Mouse (Mus musculus): ENCODE measurements at regions not wholly inside any gene's neighbourhood (a gene's known extent, or its start where the extent isn't known, plus 50 kb on each side); places are given as distances from the start of the nearest gene placed in this dataset.
"Not testable (repeated sequence)": the region's sequence is repeated elsewhere in the genome, so short reads cannot be mapped to it uniquely, and the experiment has no call there.

DNA sequence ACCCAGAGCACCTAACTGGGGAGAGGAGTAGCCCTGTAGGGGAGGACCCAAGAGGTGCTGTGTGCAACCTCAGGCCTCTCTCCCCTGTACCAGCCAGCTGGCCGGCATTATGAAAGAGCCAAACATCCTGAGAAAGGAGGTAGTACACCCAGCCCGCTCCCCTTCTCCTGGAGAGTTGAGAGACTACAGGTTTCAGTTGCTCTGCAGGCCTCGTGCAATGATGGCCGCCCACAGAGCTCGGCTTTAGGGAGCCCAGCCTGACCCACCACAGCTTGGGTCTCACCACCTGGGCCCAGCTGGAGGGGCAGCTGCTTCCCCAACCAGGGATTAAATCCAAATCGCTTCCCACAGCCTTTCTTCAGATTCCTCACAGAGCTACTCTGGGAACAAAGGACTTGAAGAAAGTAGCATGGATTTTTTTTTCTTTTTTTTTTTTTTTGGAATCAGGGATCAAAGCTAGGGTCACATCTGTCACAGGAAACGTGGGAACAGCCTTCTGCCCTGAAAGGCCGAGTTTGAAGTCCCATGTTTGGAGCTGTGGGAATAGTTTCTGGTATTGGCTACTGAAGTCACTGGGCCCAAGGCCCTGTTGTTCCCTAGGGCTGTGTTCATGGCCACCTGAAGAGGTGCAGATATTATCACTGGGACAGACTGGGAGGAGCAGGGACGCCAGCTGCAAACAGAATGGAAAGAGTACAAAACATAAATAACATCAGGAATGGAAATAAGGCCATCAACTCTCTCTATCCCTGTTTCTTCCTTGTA lies 131.5 kb upstream of the Rgma start:
- 70% methylated on average over 9 of the region's 9 CpGs for WGBS
- Histone ChIP-seq H3K27ac (replicated peaks; ENCODE audit: insufficient read depth, low read depth, low read length) (no peak overlapping the region), H3K9ac (ENCODE audit: low read depth, low read length) (no peak overlapping the region), H3K27me3 (ENCODE audit: control insufficient read depth, insufficient read depth, low read length) (no peaks in the 10 kb centered on the region), H3K4me1 (ENCODE audit: control insufficient read depth, insufficient read depth, low read length) (no peaks in the 10 kb centered on the region), H3K36me3 (ENCODE audit: control insufficient read depth, insufficient read depth, low read length) (no peaks in the 10 kb centered on the region), H3K4me3 (ENCODE audit: insufficient read depth, low read depth, low read length) (no peak overlapping the region), H3K79me2 (ENCODE audit: control insufficient read depth, insufficient read depth, low read length) (no peaks in the 10 kb centered on the region)
- no peak for DNase-seq (ENCODE audit: extremely low read depth, low read depth, low spot score)
- no peak for TF ChIP-seq POLR2A (IDR thresholded peaks at IDR 0.05; ENCODE audit: extremely low read depth, insufficient read depth, low read length)
- no peak for TF ChIP-seq CTCF (IDR thresholded peaks at IDR 0.05; ENCODE audit: low read depth, low read length)

DNA sequence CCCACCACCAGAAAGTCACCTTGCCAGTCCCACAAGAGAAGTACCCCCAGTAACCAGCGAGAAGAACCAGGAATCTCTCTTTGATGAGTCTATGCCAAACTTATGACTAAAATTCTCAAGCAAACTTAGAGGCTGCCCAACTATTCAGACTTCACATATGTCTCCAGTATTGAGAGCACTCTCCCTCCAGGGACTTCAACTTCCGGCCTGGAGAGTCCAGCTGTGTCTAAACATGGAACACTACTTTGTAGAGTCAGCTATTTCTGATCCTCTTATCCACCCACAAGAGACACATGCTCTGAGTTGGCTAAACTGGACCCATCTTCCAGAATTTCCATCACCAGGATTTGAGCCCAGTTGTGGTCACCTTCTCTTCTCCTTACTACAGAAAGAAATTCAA lies 129.9 kb upstream of the Rgma start:
- WGBS = 84% methylated on average over 2 of the region's 2 CpGs
- DNase-seq (ENCODE audit: extremely low read depth, low read depth, low spot score) = no peak
- no peak overlapping the region for H3K27ac ChIP-seq (replicated peaks; ENCODE audit: insufficient read depth, low read depth, low read length)

DNA sequence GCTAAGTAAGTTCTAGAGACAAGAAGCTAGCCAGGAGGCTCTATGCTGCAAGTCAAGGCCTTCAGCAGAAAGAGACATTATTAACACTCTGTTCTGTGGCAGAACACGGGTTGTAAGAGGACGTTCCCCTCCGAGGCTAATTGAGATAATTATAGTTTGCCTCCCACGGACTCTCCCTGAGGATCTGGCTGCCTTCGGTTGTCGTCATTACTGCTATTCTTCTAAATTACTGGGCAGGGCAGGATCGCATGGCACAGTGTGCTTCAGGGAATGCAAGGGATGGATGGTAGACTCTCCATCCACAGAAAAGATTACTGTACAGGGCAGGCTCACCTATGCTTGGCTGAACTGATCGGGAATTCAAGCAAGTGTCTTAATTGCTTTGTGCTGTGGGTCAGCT lies 124.7 kb upstream of the Rgma start:
- WGBS = 75% methylated on average over 8 of the region's 8 CpGs
- no peak for DNase-seq (ENCODE audit: extremely low read depth, low read depth, low spot score)
- no peak overlapping the region for H3K9ac ChIP-seq (ENCODE audit: low read depth, low read length)
- H3K4me1 ChIP-seq (ENCODE audit: control insufficient read depth, insufficient read depth, low read length) = no peaks in the 10 kb centered on the region
- no peaks in the 10 kb centered on the region for H3K36me3 ChIP-seq (ENCODE audit: control insufficient read depth, insufficient read depth, low read length)
- no peak overlapping the region for H3K27ac ChIP-seq (replicated peaks; ENCODE audit: insufficient read depth, low read depth, low read length)
- no peaks in the 10 kb centered on the region for H3K27me3 ChIP-seq (ENCODE audit: control insufficient read depth, insufficient read depth, low read length)
- no peaks in the 10 kb centered on the region for H3K79me2 ChIP-seq (ENCODE audit: control insufficient read depth, insufficient read depth, low read length)
- TF ChIP-seq POLR2A (IDR thresholded peaks at IDR 0.05; ENCODE audit: extremely low read depth, insufficient read depth, low read length) = no peak
- TF ChIP-seq CTCF (IDR thresholded peaks at IDR 0.05; ENCODE audit: low read depth, low read length) = no peak
- H3K4me3 ChIP-seq (ENCODE audit: insufficient read depth, low read depth, low read length) = no peak overlapping the region

More for the DNA sequence above, 129.9 kb upstream of the Rgma start:
- H3K4me3 ChIP-seq (ENCODE audit: insufficient read depth, low read depth, low read length) = no peak overlapping the region
- H3K36me3 ChIP-seq (ENCODE audit: control insufficient read depth, insufficient read depth, low read length) = no peaks in the 10 kb centered on the region
- no peaks in the 10 kb centered on the region for H3K4me1 ChIP-seq (ENCODE audit: control insufficient read depth, insufficient read depth, low read length)
- H3K27me3 ChIP-seq (ENCODE audit: control insufficient read depth, insufficient read depth, low read length) = no peaks in the 10 kb centered on the region
- H3K9ac ChIP-seq (ENCODE audit: low read depth, low read length) = no peak overlapping the region
- no peaks in the 10 kb centered on the region for H3K79me2 ChIP-seq (ENCODE audit: control insufficient read depth, insufficient read depth, low read length)
- TF ChIP-seq CTCF (IDR thresholded peaks at IDR 0.05; ENCODE audit: low read depth, low read length) = no peak
- no peak for TF ChIP-seq POLR2A (IDR thresholded peaks at IDR 0.05; ENCODE audit: extremely low read depth, insufficient read depth, low read length)

DNA sequence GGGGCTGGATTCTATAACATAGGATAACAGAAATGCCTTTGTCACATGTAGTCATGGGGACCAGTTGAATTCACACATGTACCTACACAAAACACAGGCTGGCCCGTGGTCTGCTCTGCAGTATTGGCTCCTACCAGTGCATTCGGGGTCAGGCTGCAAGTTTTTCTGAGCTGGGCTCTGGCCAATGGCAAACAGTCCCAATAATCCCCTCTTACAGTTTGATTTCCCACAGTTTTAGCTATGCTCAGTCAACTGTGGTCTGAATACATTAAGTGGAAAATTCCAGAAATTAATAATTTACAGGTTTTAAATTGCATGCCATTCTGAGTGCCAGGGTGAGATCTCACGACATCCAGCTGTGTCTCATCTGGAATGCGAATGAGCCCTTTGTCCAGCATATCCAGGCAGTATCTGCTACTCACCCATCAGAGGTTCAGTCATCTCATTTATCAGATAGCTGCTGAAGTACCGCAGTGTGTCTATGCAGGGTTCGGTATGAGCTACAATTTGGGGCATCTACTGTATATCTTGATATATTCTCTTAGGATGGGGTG lies 124.0 kb upstream of the Rgma start:
- Histone ChIP-seq H3K4me3 (ENCODE audit: insufficient read depth, low read depth, low read length) (no peak overlapping the region), H3K36me3 (ENCODE audit: control insufficient read depth, insufficient read depth, low read length) (no peaks in the 10 kb centered on the region), H3K27ac (replicated peaks; ENCODE audit: insufficient read depth, low read depth, low read length) (no peak overlapping the region), H3K4me1 (ENCODE audit: control insufficient read depth, insufficient read depth, low read length) (no peaks in the 10 kb centered on the region), H3K27me3 (ENCODE audit: control insufficient read depth, insufficient read depth, low read length) (no peaks in the 10 kb centered on the region), H3K9ac (ENCODE audit: low read depth, low read length) (no peak overlapping the region), H3K79me2 (ENCODE audit: control insufficient read depth, insufficient read depth, low read length) (no peaks in the 10 kb centered on the region)
- DNase-seq (ENCODE audit: extremely low read depth, low read depth, low spot score) = no peak
- TF ChIP-seq POLR2A (IDR thresholded peaks at IDR 0.05; ENCODE audit: extremely low read depth, insufficient read depth, low read length) = no peak
- no peak for TF ChIP-seq CTCF (IDR thresholded peaks at IDR 0.05; ENCODE audit: low read depth, low read length)
- 76% methylated on average over 6 of the region's 6 CpGs for WGBS

DNA sequence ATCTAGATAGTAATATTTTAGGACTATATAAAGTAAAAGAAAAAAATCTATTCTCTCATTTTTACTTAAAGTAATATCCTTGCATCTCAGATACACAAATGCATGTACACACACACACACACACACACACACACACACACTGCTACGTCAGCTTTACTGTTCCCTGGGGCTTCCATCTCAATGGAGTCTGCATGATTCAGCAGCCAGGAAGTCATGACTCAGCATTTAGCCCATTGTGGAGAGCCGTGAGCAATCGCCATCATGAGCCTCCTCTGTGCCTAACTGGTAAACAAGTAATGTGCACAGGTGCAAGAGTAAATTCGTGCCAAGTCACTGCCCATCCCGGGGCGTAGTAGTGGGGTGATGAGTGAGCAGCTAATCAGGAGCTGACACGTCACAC lies 120.3 kb upstream of the Rgma start:
- H3K9ac ChIP-seq (ENCODE audit: low read depth, low read length); H3K36me3 ChIP-seq (ENCODE audit: control insufficient read depth, insufficient read depth, low read length); H3K27ac ChIP-seq (replicated peaks; ENCODE audit: insufficient read depth, low read depth, low read length); DNase-seq (ENCODE audit: extremely low read depth, low read depth, low spot score); H3K4me3 ChIP-seq (ENCODE audit: insufficient read depth, low read depth, low read length); H3K4me1 ChIP-seq (ENCODE audit: control insufficient read depth, insufficient read depth, low read length); H3K79me2 ChIP-seq (ENCODE audit: control insufficient read depth, insufficient read depth, low read length); H3K27me3 ChIP-seq (ENCODE audit: control insufficient read depth, insufficient read depth, low read length): not testable (repeated sequence)
- 80% methylated on average over 7 of the region's 7 CpGs for WGBS

DNA sequence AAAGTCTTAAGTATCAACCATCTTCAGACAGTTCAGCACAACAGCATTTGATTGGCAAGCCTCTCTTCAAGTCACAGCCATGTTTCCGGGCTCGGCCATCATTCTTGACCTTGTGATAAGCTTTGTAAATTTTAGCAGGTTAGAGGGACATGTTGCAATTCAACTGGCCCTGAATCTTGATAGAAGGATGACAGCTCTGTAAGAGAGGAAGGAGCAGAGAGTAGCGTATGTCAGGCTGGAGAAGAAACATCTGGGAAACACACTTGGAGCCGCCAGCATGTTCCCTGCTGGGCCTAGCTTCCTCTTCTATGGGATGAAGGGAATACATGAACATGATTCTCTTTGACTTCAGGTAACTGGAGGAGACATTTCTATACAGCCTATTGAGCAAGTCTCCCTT lies 115.2 kb upstream of the Rgma start:
- 62% methylated on average over 4 of the region's 4 CpGs for WGBS

More for the DNA sequence above, 115.2 kb upstream of the Rgma start:
- Histone ChIP-seq H3K4me3 (ENCODE audit: insufficient read depth, low read depth, low read length) (no peak overlapping the region), H3K36me3 (ENCODE audit: control insufficient read depth, insufficient read depth, low read length) (no peaks in the 10 kb centered on the region), H3K9ac (ENCODE audit: low read depth, low read length) (no peak overlapping the region), H3K27ac (replicated peaks; ENCODE audit: insufficient read depth, low read depth, low read length) (no peak overlapping the region), H3K4me1 (ENCODE audit: control insufficient read depth, insufficient read depth, low read length) (no peaks in the 10 kb centered on the region), H3K79me2 (ENCODE audit: control insufficient read depth, insufficient read depth, low read length) (no peaks in the 10 kb centered on the region), H3K27me3 (ENCODE audit: control insufficient read depth, insufficient read depth, low read length) (no peaks in the 10 kb centered on the region)
- TF ChIP-seq CTCF (IDR thresholded peaks at IDR 0.05; ENCODE audit: low read depth, low read length) = no peak
- TF ChIP-seq POLR2A (IDR thresholded peaks at IDR 0.05; ENCODE audit: extremely low read depth, insufficient read depth, low read length) = no peak
- DNase-seq (ENCODE audit: extremely low read depth, low read depth, low spot score) = no peak
